Mouse (Mus musculus) CD4-positive naive resting alpha-beta T cell, adult 57 days (primary cell): Measurements from ENCODE around the gene Pde5a. TPM values are rescaled to one million over a fixed set of nuclear protein-coding genes. Genes with fewer than 3 reads are reported as not detected.

Source experiments
- total RNA-seq: library from RNA; stranded (reverse); gene quantifications from one replicate; pipeline ENCODE4 v1.2.4, GENCODE M21; 2023

Gene Pde5a
- 1.2 TPM for total RNA-seq

DNA sequence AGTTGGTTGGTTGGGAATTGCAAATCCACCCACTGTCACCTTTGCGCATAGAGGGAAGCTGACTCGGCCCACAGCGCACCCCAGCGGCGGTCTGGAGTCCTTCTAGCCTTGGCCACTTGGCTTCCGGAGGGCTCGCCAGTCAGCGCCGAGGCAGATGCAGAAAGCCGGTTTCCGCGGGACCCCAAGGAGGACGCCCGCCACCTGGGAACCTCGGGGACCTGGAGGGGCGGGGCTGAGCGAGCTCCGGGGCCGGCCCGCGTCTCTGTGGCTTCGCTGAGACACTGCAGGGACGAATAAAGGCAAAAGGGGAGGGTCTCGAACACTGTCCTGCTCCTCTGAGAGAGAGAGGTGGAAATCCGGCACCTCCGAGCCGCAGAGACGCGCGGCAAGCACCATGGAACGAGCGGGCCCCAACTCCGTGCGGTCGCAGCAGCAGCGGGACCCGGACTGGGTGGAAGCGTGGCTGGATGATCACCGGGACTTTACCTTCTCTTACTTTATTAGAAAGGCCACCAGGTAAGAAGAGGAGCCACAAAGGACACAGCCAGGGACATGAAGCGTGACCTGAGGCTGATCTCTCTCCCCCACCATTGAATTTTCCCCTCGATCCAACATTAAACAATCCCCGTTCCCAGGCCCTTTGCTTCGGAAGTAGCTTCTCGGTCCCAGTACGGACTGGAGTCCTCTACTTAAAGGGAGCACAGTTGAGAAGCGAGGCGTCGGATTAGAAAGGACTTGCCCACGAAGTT is at the start of gene Pde5a:
TSS of gene Pde5a (plus strand) at position 96 of the 749 bp plus-strand sequence.

DNA sequence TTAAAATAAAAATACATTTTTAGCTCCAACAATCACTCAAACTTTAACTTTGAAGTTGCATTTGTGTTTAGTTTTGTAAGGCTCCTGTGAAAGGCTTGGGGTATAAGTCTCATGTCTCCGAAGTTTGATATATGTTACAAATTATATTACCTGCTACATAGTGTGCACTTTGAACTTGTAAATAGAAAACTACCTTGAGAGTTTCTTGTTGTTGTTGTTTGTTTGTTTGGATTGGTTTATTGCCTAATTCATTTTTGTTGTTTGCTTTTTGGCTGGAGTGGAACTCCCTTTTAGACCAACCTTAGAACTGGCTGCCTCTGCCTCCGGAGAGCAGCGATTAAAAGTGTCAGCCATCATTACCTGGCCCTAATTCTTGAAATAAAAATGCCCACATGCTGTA is 166.0 kb downstream of the Pde5a start, which contains the start of gene Fabp2:
TSS of gene Fabp2 (plus strand) at position 301 of the 400 bp plus-strand sequence.

Other genes starting within 250 kb of the Pde5a start
- gene Fnbp1l, start 109.2 kb upstream of the Pde5a start, total RNA-seq, result 1.8 TPM
- gene Fabp2, start 166.1 kb downstream of the Pde5a start, total RNA-seq, result not detected
- not detected for gene Gm10959, start 190.4 kb downstream of the Pde5a start, total RNA-seq
- gene 1810037I17Rik, start 195.3 kb downstream of the Pde5a start, total RNA-seq, result 22.5 TPM